In the genomic region with DNA sequence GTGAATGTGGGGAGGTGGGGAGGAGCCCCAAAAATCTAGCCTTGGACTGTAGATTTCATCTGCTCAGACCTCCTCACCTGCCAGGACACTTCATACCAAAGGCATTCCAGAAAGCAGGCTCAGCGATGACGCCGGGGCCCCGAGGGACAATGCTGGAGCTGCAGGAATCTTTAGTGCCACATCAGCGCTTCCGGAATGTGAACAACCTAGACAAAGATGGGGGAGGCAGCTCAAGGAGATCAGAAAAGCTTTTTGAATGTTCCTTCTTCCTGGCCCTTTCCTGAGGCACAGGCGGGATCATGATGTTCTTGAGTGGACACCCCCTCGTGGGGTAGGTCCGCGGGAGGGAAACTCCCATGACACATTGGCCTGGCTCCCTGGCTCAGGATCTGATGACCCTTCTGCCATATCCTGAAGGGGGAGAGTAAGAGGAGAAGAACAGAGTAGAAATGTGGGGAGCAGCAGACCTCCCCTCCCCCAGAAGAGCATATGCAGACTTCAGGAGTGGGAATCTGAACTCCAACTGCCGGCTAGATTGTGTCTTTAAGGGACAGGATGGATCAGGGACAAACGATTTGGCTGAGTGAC, we compare ENCODE assay signal across 8 mouse cellular contexts. TPM values are rescaled to one million over a fixed set of nuclear protein-coding genes. Genes with fewer than 3 reads are reported as not detected.
DNase-seq lines count a peak whose midpoint lies in the region.

No protein-coding gene starts in this region.

- peak; percentile 33 to 58 for DNase-seq in lung, adult 18-20 months
- DNase-seq in lung, postnatal 25 days (ENCODE audit: low spot score) = no peak
- DNase-seq in heart, adult 9 months (ENCODE audit: low spot score in 2 of 2) = peak; percentile 55 to 76
- peak; percentile 82 to 88 for DNase-seq in kidney, postnatal 25 days
- peak; percentile 79 for DNase-seq in retina, postnatal 1 day
- DNase-seq in layer of hippocampus, postnatal 10 days (ENCODE audit: low spot score in 2 of 2) = no peak
- DNase-seq in left cerebral cortex, adult 18-20 months (ENCODE audit: low spot score in 2 of 2) = no peak
- DNase-seq in cerebellum, postnatal 25 days = no peak

RNA-seq across cellular contexts. Expression of a gene that starts 19.5 kb away (rescaled TPM):
- total RNA-seq in layer of hippocampus, postnatal 10 days (2021) = 1 to 10 TPM; 3.1 TPM
- 1 to 10 TPM; 1.3 TPM for total RNA-seq in left cerebral cortex, adult 18-20 months (2021)

RNA-seq across cellular contexts. Expression of a gene that starts 37.0 kb away (rescaled TPM):
- 10 to 100 TPM; 11.1 to 11.5 TPM for total RNA-seq in layer of hippocampus, postnatal 10 days (2021)
- total RNA-seq in left cerebral cortex, adult 18-20 months (2021) = 10 to 100 TPM; 11.7 to 14.5 TPM

RNA-seq across cellular contexts. Expression of a gene that starts 55.6 kb away (rescaled TPM):
- 100 to 1,000 TPM; 171 to 181 TPM for total RNA-seq in layer of hippocampus, postnatal 10 days (2021)
- 100 to 1,000 TPM; 204 to 205 TPM for total RNA-seq in left cerebral cortex, adult 18-20 months (2021)

Comparison
In these comparisons a context has a peak if more than half of its experiments do, and no peak if none do; other contexts are left out.
1. DNase-seq: peak in lung, adult 18-20 months (2 of 2), heart, adult 9 months (2 of 2), kidney, postnatal 25 days (2 of 2) and retina, postnatal 1 day (single experiment); none in lung, postnatal 25 days (single experiment), layer of hippocampus, postnatal 10 days (0 of 2), left cerebral cortex, adult 18-20 months (0 of 2) and cerebellum, postnatal 25 days (0 of 2).